Mouse (Mus musculus): ENCODE measurements at regions not wholly inside any gene's neighbourhood (a gene's known extent, or its start where the extent isn't known, plus 50 kb on each side); places are given as distances from the start of the nearest gene placed in this dataset.
"Not testable (repeated sequence)": the region's sequence is repeated elsewhere in the genome, so short reads cannot be mapped to it uniquely, and the experiment has no call there.

GRCm38 (mm10) chr6:68632309-68632708 lies 1096.7 kb upstream of the Tacstd2 start:
- not testable (repeated sequence) for DNase-seq (ENCODE audit: low read depth)

- no peak for DNase-seq (ENCODE audit: low read depth)
Measured at GRCm38 (mm10) chr6:68631787-68632186, 1096.2 kb upstream of the Tacstd2 start.

GRCm38 (mm10) chr6:68606033-68606432 lies 1070.4 kb upstream of the Tacstd2 start:
- no peak for DNase-seq (ENCODE audit: low read depth)

All from naive thymus-derived CD4-positive, alpha-beta T cell, adult 2 months (primary cell).